15 mouse cellular contexts compared by ENCODE assay signal in the genomic region with DNA sequence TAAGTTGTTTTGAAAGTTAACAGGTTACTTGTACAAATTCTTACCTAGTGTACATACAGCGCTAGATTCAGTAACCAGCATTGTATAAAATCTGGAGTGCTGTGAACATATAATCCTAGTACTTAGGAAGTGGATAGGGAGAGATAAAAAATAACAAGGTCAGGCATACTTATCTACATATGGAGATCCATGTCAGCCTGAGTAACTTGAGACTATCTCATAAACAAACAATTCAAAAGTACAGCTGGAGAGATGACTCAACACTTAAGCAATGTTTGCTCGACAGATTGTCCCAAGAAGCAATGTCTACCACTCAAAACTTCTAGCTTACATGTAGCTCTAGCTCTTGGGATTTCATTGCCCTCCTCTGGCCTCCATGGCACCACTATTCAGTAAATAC.
"Had no signal": no experiment of that assay in that cellular context is flagged by ENCODE, and none has a peak within 500 bp of the region (broad histone marks: within the 10 kb centered on the region; RNA-seq: fewer than 3 reads in every experiment).

No protein-coding gene starts in this region.

- H3K4me2 ChIP-seq: lung, embryonic 14.5 days; midbrain, embryonic 11.5 days; midbrain, embryonic 13.5 days; midbrain, embryonic 15.5 days; neural tube, embryonic 12.5 days; stomach, embryonic 15.5 days had no signal

- H3K9ac ChIP-seq: lung, embryonic 14.5 days; midbrain, embryonic 13.5 days; midbrain, embryonic 15.5 days; neural tube, embryonic 12.5 days; stomach, embryonic 15.5 days had no signal

- DNase-seq: lung, adult 18-20 months; lung, embryonic 14.5 days; lung, postnatal 10 days; right cerebral cortex, postnatal 14 days; thymus, adult 2 months; thymus, postnatal 25 days; thymus, postnatal 4 days had no signal

- ATAC-seq: midbrain, embryonic 13.5 days; midbrain, embryonic 15.5 days had no signal

- H3K36me3 ChIP-seq: midbrain, embryonic 13.5 days; midbrain, embryonic 15.5 days; neural tube, embryonic 12.5 days; stomach, embryonic 15.5 days had no signal

- H3K27ac ChIP-seq: macrophage; midbrain, embryonic 13.5 days; midbrain, embryonic 15.5 days; neural tube, embryonic 12.5 days; stomach, embryonic 15.5 days; stomach, postnatal 0 days had no signal

- H3K4me3 ChIP-seq: megakaryocyte, embryonic 14.5 days; midbrain, embryonic 13.5 days; midbrain, embryonic 15.5 days; neural tube, embryonic 12.5 days; stomach, embryonic 15.5 days had no signal

- H3K4me1 ChIP-seq: megakaryocyte, embryonic 14.5 days; midbrain, embryonic 13.5 days; midbrain, embryonic 15.5 days; neural tube, embryonic 12.5 days; stomach, embryonic 15.5 days had no signal

- H3K9me3 ChIP-seq: megakaryocyte, embryonic 14.5 days; midbrain, embryonic 13.5 days; midbrain, embryonic 15.5 days; neural tube, embryonic 12.5 days; stomach, embryonic 15.5 days had no signal

- H3K27me3 ChIP-seq: megakaryocyte, embryonic 14.5 days; midbrain, embryonic 13.5 days; midbrain, embryonic 15.5 days; neural tube, embryonic 12.5 days; stomach, embryonic 15.5 days had no signal
